Mouse (Mus musculus) embryonic fibroblast, embryonic 13.5 days (primary cell): Measurements from ENCODE around the gene Usp22. TPM values are rescaled to one million over a fixed set of nuclear protein-coding genes. Genes with fewer than 3 reads are reported as not detected.
A peak's percentile ranks its signal among the peaks of the same experiment; 100 is the strongest.

ENCODE experiments used
- H3K27ac ChIP-seq: 2 replicates; pipeline ENCODE4 v1.5.1; 2012; ENCODE audit warnings: low read length, control low read depth, inconsistent platforms; ENCODE audit not compliant: insufficient read depth
- H3K4me1 ChIP-seq: 2 replicates; pipeline ENCODE4 v1.6.1; 2011; ENCODE audit warnings: low read length; ENCODE audit not compliant: control insufficient read depth, insufficient read depth
- H3K4me3 ChIP-seq: 2 replicates; pipeline ENCODE4 v1.5.1; 2011; ENCODE audit warnings: mild to moderate bottlenecking, control low read depth, low read length; ENCODE audit not compliant: insufficient read depth
- CTCF ChIP-seq: IDR thresholded peaks from 2 replicates; pipeline ENCODE4 v1.5.1; 2011; ENCODE audit warnings: mild to moderate bottlenecking, control low read depth, low read length, moderate library complexity, borderline replicate concordance; ENCODE audit not compliant: insufficient read depth
- POLR2A ChIP-seq: IDR thresholded peaks from 2 replicates; pipeline ENCODE4 v1.6.1; 2011; ENCODE audit warnings: low read depth, mild to moderate bottlenecking, control low read depth, low read length, moderate library complexity
- polyA plus RNA-seq: library from polyadenylated mRNA; stranded (reverse); fragments of >200 nt; gene quantifications from 2 replicates; pipeline ENCODE4 v1.2.4, GENCODE M21; 2011; ENCODE audit warnings: low read depth; ENCODE audit not compliant: missing spikeins, insufficient read length

Usp22 gene
- polyA plus RNA-seq, result 99.6 and 117 TPM in 2 replicates

GRCm38 (mm10) chr11:61174821-61175658 is at the start of gene Usp22:
Gene Usp22, minus strand, starts transcription at chr11:61175055.
- H3K27ac ChIP-seq, result peak within 1 kb of the TSS; percentile 61
- no peak for TF ChIP-seq CTCF
- peak; percentile 97 for TF ChIP-seq POLR2A
- peaks cover 4% of the 10 kb centered on the region for H3K4me1 ChIP-seq
- peak within 1 kb of the TSS; percentile 96 for H3K4me3 ChIP-seq

GRCm38 (mm10) chr11:61224234-61224744 is 49.4 kb upstream of the Usp22 start:
- H3K27ac ChIP-seq, result no peak overlapping the region
- no peak overlapping the region for H3K4me3 ChIP-seq
- H3K4me1 ChIP-seq, result no peaks in the 10 kb centered on the region
- TF ChIP-seq CTCF, result no peak
- TF ChIP-seq POLR2A, result no peak

- Histone ChIP-seq H3K27ac (no peak overlapping the region), H3K4me3 (no peak overlapping the region), H3K4me1 (no peaks in the 10 kb centered on the region)
- TF ChIP-seq CTCF, result no peak
- no peak for TF ChIP-seq POLR2A
These were observed 48.3 kb upstream of the Usp22 start for GRCm38 (mm10) chr11:61222971-61223745.

- Histone ChIP-seq H3K4me3 (no peak overlapping the region), H3K27ac (no peak overlapping the region), H3K4me1 (no peaks in the 10 kb centered on the region)
- no peak for TF ChIP-seq CTCF
- TF ChIP-seq POLR2A, result no peak
These were observed 47.2 kb upstream of the Usp22 start for GRCm38 (mm10) chr11:61222007-61222406.

GRCm38 (mm10) chr11:61220156-61220881 is 45.5 kb upstream of the Usp22 start:
- Histone ChIP-seq H3K4me3 (no peak overlapping the region), H3K4me1 (no peaks in the 10 kb centered on the region), H3K27ac (no peak overlapping the region)
- TF ChIP-seq CTCF, result no peak
- TF ChIP-seq POLR2A, result no peak

- no peak overlapping the region for H3K27ac ChIP-seq
- H3K4me1 ChIP-seq, result no peaks in the 10 kb centered on the region
These were observed 41.1 kb upstream of the Usp22 start for GRCm38 (mm10) chr11:61215936-61216335.

GRCm38 (mm10) chr11:61212102-61212501 is 37.2 kb upstream of the Usp22 start:
- no peak overlapping the region for H3K4me3 ChIP-seq
- H3K27ac ChIP-seq, result no peak overlapping the region
- TF ChIP-seq CTCF, result no peak
- no peak for TF ChIP-seq POLR2A
- H3K4me1 ChIP-seq, result no peaks in the 10 kb centered on the region

More at GRCm38 (mm10) chr11:61215936-61216335, 41.1 kb upstream of the Usp22 start:
- H3K4me3 ChIP-seq, result no peak overlapping the region
- no peak for TF ChIP-seq POLR2A
- no peak for TF ChIP-seq CTCF

- Histone ChIP-seq H3K4me3 (no peak overlapping the region), H3K27ac (no peak overlapping the region), H3K4me1 (no peaks in the 10 kb centered on the region)
- no peak for TF ChIP-seq CTCF
- TF ChIP-seq POLR2A, result no peak
These were observed 33.5 kb upstream of the Usp22 start for GRCm38 (mm10) chr11:61208316-61208715.
